Mouse (Mus musculus): Measurements from ENCODE around the gene Arhgef17.
"Not testable (repeated sequence)": the region's sequence is repeated elsewhere in the genome, so short reads cannot be mapped to it uniquely, and the experiment has no call there.

The Arhgef17 gene

GRCm38 (mm10) chr7:100869877-100870629, 61.9 kb downstream of the Arhgef17 start:
- DNase-seq: no peak

- no peak for DNase-seq
Measured at GRCm38 (mm10) chr7:100868551-100868950, 63.4 kb downstream of the Arhgef17 start.

DNA sequence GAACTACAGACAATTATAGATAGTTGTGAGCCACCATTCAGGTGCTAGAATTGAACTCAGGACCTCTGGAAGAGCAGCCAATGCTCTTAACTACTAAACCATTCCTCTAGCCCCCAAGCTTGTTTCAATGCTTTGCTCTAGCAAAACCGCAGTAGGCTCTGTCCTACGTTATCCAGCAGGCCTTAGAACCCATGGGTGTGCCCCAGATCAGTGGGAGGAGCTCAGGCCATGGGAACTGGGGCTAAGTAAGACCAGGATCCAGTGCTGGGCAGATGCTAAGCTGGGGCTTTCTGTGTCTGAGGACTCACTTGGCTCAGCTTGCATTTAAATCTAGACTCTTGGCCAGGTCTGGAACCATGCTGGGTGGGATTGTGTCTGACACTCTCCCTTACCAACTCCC, 64.3 kb downstream of the Arhgef17 start:
- DNase-seq: no peak

DNA sequence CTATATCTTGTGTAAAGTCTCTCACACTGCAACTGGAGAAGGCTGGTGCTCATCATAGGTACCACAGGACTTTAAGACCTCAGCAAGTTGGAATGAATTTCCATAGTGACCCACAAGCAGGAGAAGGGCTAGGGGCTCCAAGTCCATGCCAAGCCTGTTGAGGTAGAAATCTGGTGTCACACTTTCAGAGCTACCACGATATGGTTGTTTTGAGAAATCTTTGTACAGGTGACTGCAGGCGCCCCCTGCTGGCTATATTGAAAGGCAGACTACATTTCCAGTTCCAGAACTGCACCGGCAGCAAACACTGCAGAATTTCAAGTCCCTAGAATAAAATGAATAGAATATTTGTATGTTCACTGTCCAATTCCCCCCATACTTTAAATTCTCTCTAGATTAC, 65.2 kb downstream of the Arhgef17 start:
- DNase-seq: peak; percentile 78

GRCm38 (mm10) chr7:100862828-100863638, 68.9 kb downstream of the Arhgef17 start, which contains the start of gene Relt:
Gene Relt, minus strand, starts transcription at chr7:100863446.
- DNase-seq: peak; percentile 98

GRCm38 (mm10) chr7:100862353-100862752, 69.6 kb downstream of the Arhgef17 start:
- peak; percentile 9 for DNase-seq

- DNase-seq: no peak
Measured at GRCm38 (mm10) chr7:100861209-100861608, 70.7 kb downstream of the Arhgef17 start.

DNA sequence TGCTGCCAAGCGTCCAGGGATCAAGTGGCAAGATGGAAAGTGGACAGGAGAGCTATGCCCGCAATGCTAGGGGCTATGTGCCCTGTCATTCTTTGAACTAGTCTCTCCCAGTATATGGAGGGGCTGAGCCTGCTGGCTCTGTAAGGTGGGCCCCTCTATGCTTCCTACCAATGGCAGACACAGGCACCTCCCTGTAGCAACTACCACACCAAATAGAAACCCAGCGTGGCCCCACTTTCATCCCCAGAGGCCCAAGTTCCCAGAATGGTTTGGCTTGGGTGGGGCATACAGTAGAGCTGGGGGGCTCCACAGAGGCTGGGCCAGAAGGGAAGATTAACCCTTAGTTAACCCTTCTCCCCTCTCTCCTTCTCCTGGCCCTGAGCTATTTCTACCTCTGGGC, 71.5 kb downstream of the Arhgef17 start:
- no peak for DNase-seq

DNA sequence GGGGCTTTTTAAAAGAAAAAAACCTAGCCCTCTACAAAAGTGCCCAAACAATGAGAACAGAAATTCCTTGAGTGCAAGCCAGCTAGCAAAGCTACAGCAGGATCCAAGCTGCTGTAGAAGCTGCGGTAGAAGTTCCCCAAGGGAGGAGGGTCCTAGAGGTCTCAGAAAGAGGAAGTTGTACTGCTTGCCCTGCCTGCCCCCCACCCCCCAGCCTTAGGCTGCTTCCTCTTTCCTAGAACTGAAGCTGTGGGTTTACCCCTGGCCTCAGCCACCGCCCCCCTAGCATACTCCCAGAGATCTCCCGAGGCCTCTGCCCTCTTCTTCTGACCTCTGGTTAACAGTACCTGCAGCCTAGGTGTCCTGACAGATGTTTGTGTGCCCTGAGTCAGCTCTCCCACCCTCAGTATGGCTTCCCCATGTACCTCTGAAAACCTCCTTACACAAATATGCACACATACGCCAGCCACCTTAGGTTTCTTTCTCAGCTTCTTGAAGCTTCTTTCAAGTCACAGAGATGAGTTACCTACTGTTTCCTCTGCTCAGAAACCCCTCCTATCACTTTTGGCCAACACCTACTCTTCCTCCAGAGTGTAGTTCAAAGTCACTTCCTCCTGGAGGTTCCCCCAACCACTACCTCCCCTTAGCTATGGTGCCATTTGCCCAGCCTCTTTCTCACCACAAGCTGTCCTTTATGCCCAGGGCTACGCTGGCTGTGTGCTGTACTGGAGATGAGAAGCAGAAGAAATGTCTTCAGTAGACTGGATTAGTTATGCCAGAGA, 75.9 kb downstream of the Arhgef17 start:
- DNase-seq: no peak

DNA sequence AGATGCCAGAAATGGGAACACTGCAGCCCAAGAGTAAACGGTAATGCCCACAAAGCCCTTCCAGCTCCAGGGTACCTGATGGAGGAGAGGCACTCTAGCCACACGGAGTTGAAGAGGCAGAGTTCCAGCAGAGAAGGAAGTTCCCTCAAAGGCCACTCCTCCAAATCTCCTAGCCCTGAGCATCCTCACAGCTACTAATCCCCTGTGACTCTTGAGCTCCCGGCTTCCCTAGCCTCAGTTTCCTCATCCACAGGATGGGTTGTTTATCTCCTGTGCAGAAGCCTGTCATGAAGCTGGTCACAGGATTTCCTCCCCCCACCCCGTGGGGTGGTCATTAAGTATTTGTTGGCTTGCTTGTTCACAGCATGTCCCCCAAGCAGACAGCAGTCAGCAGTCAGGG, 76.6 kb downstream of the Arhgef17 start:
- no peak for DNase-seq

DNA sequence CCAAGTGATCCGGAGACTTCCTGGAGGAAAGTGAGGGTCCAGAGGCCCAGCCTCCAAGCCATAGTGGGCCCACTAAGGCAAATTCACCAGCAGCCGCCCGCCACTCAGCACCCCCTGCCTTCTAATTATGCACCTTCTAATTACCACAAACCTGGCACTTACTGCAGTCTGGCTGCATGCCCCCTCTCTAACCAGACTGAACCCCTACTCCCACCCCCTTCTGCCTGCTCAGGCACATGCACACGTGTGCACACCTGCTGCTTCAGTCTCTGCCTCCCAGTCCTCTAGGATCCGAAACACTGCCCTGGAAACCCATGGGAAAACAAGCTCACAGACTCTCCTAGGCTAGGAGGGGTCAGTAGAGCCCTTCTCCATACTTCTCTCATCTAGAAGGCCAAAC, 77.0 kb downstream of the Arhgef17 start:
- no peak for DNase-seq

GRCm38 (mm10) chr7:100854137-100854814, 77.6 kb downstream of the Arhgef17 start:
- peak; percentile 52 for DNase-seq

GRCm38 (mm10) chr7:100853396-100853795, 78.5 kb downstream of the Arhgef17 start:
- no peak for DNase-seq

DNA sequence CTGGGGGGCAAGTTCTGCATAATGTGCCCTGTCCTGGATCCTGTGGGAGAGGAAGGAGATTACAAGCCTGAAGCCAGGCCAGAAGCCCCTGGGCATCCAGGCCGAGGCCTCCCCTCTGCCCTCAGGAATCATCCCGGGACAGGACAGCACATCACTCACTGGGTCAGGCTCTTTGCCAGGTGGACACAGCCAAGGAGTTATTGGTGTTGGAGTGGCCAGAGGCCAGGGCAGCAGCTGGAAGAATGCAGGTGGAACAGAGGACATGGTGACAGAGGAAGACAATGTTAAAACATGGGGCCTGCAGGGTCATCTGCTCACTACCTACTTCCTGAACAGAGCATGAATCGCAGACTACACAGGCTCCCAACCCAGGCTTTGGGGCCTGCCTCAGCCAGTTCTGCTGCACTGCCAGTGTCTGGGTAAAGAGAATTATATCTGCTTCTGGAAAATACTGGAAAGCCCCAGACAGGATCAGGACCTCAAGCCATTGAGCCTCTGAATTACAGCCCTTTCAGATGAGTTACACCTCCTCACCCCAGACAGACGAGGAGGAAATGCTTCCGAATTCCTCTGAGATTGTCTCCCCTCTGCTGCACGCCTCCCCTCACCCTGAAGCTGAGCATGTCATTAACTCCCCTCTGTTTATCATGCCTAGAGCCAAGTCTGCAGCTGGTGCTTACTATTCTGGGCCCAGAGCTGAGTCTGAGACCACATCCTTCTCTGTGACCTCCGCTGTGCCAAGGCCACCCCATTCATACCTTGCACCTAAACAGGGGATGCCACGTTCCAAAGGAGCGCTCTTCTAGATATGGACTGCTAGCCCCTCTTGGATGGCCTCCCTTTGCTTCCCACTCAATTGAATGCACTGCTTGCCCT, 80.2 kb downstream of the Arhgef17 start:
- DNase-seq: no peak

GRCm38 (mm10) chr7:100849508-100849907, 82.4 kb downstream of the Arhgef17 start:
- no peak for DNase-seq

GRCm38 (mm10) chr7:100848744-100849143, 83.2 kb downstream of the Arhgef17 start:
- peak; percentile 73 for DNase-seq

DNA sequence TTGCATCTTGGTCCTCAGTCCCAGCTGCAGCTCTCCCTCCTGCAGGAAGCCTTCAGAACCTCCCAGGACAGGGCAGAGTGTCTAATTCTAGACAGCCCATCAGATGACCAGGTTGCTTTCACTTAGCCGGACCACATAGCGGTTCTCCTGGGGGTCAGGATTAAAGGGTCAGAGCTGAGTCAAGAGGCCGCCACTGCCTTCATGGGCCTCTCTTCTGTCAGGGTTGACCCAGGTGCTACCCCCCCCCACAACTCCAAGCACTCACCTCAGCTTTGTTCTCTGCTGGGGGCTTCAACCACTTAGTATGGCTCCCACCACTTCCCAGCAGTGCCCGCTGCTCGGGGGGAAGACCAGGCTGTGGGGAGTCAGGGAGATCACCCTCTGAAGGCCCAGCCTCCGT, 84.8 kb downstream of the Arhgef17 start:
- no peak for DNase-seq

GRCm38 (mm10) chr7:100846033-100846432, 85.9 kb downstream of the Arhgef17 start:
- DNase-seq: not testable (repeated sequence)

DNA sequence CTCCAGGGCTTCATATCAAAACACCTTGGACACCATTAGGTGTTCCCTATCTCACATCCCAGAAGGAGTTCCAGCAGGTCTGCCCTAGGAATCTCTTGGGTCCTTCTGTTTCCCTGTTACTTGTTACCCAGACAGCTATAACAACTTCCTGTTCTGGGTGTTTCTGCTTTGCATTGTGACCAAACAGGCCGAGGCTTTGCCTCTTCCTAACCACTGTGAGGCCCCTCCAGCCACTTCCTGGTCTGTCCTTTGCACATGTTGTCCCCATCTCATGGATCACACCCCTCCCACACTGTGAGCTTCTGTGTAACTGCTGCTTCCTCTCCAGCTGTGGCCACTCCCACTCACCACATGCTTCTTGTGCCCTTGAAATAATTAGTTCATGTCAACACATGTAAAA, 86.5 kb downstream of the Arhgef17 start:
- DNase-seq: peak; percentile 47

DNA sequence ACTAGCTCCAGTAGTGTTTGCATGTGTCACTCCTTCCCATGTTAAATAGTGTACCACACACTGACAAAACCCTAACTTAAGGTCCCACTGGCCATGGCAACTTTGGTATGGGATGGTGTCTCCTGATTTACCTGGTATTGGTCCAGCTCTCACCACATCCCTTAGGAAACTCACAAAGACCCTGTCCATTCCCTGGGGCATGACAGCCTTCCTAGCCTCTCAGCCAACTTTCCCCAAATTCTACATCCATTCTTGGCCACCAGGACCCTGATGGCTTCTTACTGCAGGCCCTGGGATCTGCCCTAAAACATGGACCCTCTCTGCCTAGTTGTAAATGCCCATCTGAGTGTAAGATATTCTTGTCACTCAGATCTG, 86.9 kb downstream of the Arhgef17 start:
- DNase-seq: no peak

DNA sequence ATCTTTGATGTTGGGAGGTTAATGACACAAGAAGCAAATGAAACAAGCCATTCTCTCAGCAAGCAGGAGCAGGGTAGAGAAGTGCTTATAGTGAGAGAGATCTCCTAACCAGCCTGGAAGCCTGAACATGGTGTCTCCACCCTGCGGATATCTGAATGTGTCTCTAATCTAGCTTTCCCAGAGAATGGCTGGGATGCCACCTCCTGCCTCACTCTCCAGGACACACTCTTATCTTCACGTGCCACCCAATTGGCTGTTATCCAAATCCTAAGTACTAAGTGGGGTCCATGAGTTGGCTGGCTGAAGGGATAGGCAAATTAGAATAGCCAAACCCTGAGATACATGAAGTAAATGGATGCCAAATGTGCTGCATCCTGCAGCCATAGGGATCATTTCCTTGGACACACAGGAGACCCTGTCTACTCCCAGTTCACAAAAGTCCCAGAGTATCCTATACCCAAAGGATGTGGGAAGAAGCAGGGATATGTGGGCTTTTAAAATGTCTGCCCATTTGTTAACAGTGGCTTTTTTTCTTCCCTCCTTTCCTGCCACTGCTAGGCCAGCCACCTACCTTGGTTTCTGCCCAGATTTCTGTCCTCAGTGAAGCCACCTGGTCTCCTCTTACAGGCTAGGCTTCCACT, 87.4 kb downstream of the Arhgef17 start:
- DNase-seq: no peak
